Mouse (Mus musculus) CH12.LX (cell line): Measurements from ENCODE around the gene Sfta2. TPM values are rescaled to one million over a fixed set of nuclear protein-coding genes. Genes with fewer than 3 reads are reported as not detected.

ENCODE experiments used
- DNase-seq: peaks from one replicate; pipeline ENCODE4 v3.0.0-alpha.2; 2013; ENCODE audit errors: extremely low read depth
- H3K27ac ChIP-seq: 2 replicates; pipeline ENCODE4 v1.5.1; 2012; ENCODE audit warnings: low read depth, mild to moderate bottlenecking, control low read depth, moderate library complexity; ENCODE audit not compliant: insufficient read depth
- H3K27me3 ChIP-seq: replicated peaks from 2 replicates; pipeline ENCODE3; 2012; ENCODE audit warnings: inconsistent platforms
- H3K36me3 ChIP-seq, 2 experiments: replicated peaks in 1 of 2; 2 replicates each; pipeline versions ENCODE3 to v1.6.1; 2012; ENCODE audit warnings: inconsistent platforms in 1 of 2, low read length in 1 of 2, mild to moderate bottlenecking in 1 of 2, mixed read lengths in 1 of 2, moderate library complexity in 1 of 2; ENCODE audit not compliant: control insufficient read depth in 1 of 2, insufficient read depth in 1 of 2
- H3K4me1 ChIP-seq, 2 experiments: 2 replicates each; pipeline ENCODE4 v1.6.1; 2012; ENCODE audit warnings: inconsistent platforms in 1 of 2, moderate library complexity in 1 of 2; ENCODE audit not compliant: insufficient read depth in 2 of 2, control insufficient read depth in 1 of 2
- H3K4me2 ChIP-seq: 2 replicates; pipeline ENCODE4 v1.6.1; 2012; ENCODE audit warnings: low read depth, mild to moderate bottlenecking, control low read depth; ENCODE audit not compliant: poor library complexity, insufficient read depth, severe bottlenecking
- H3K4me3 ChIP-seq, 3 experiments: fragments of 150-350 bp in 1 of 3; sonication (generic) in 1 of 3; replicated peaks in 1 of 3; 2 replicates each; pipeline versions ENCODE3 to v1.5.1; 2011 to 2012; ENCODE audit warnings: low read depth in 2 of 3, low read length in 2 of 3, mild to moderate bottlenecking in 2 of 3, moderate library complexity in 2 of 3, control low read depth in 1 of 3, improper control_type of control experiment in 1 of 3, inconsistent platforms in 1 of 3, mixed read lengths in 1 of 3; ENCODE audit not compliant: poor library complexity in 1 of 3
- H3K79me2 ChIP-seq: replicated peaks from 2 replicates; pipeline ENCODE4 v1.6.1; 2012; ENCODE audit warnings: mild to moderate bottlenecking, moderate library complexity; ENCODE audit not compliant: control insufficient read depth, poor library complexity, insufficient read depth, severe bottlenecking; ENCODE audit errors: extremely low read depth
- H3K9ac ChIP-seq: 2 replicates; pipeline ENCODE4 v1.6.1; 2012; ENCODE audit warnings: low read depth, mild to moderate bottlenecking, control low read depth, moderate library complexity; ENCODE audit not compliant: insufficient read depth
- H3K9me3 ChIP-seq: replicated peaks from 2 replicates; pipeline ENCODE3; 2012; ENCODE audit warnings: low read length, inconsistent platforms, mixed read lengths
- CHD1 ChIP-seq: IDR thresholded peaks from 2 replicates; pipeline ENCODE4 v1.6.1; 2012; ENCODE audit warnings: low read depth, low read length, improper control_type of control experiment, inconsistent platforms
- CHD2 ChIP-seq: IDR thresholded peaks from 2 replicates; pipeline ENCODE4 v1.6.1; 2011; ENCODE audit warnings: low read length, improper control_type of control experiment
- CTCF ChIP-seq, 2 experiments: IDR thresholded peaks in 1 of 2; conservative IDR thresholded peaks in 1 of 2; 2 replicates each; pipeline ENCODE4 v1.5.1; 2011 to 2012; ENCODE audit warnings: low read depth in 2 of 2, low read length in 2 of 2, improper control_type of control experiment in 1 of 2, inconsistent platforms in 1 of 2, mild to moderate bottlenecking in 1 of 2, moderate library complexity in 1 of 2
- E2F4 ChIP-seq: IDR thresholded peaks from 2 replicates; pipeline ENCODE4 v1.6.1; 2011; ENCODE audit warnings: low read depth, low read length, improper control_type of control experiment; ENCODE audit not compliant: insufficient replicate concordance
- EP300 ChIP-seq: IDR thresholded peaks from 2 replicates; pipeline ENCODE4 v1.6.1; 2011; ENCODE audit warnings: low read length, improper control_type of control experiment
- ETS1 ChIP-seq: conservative IDR thresholded peaks from 2 replicates; pipeline ENCODE4 v1.6.1; 2012; ENCODE audit warnings: low read depth, mild to moderate bottlenecking, inconsistent platforms, low read length, improper control_type of control experiment, moderate library complexity
- GABPA ChIP-seq: IDR thresholded peaks from 2 replicates; pipeline ENCODE4 v1.6.1; 2012; ENCODE audit warnings: low read depth, low read length, improper control_type of control experiment, inconsistent platforms; ENCODE audit not compliant: insufficient replicate concordance
- HCFC1 ChIP-seq: IDR thresholded peaks from 2 replicates; pipeline ENCODE4 v1.6.1; 2012; ENCODE audit warnings: low read depth, mild to moderate bottlenecking, inconsistent platforms, low read length, improper control_type of control experiment
- IRF4 ChIP-seq: IDR thresholded peaks from 2 replicates; pipeline ENCODE4 v1.6.1; 2014; ENCODE audit warnings: low read depth, mild to moderate bottlenecking, inconsistent platforms, low read length, improper control_type of control experiment
- JUN ChIP-seq: IDR thresholded peaks from 2 replicates; pipeline ENCODE4 v1.6.1; 2011; ENCODE audit warnings: low read depth, mild to moderate bottlenecking, low read length, improper control_type of control experiment, moderate library complexity; ENCODE audit not compliant: insufficient read depth
- MAZ ChIP-seq: IDR thresholded peaks from 2 replicates; pipeline ENCODE4 v1.6.1; 2012; ENCODE audit warnings: low read depth, mild to moderate bottlenecking, inconsistent platforms, low read length, improper control_type of control experiment, moderate library complexity
- MXI1 ChIP-seq: IDR thresholded peaks from 2 replicates; pipeline ENCODE4 v1.6.1; 2011; ENCODE audit warnings: mild to moderate bottlenecking, low read depth, low read length, improper control_type of control experiment
- MYC ChIP-seq: IDR thresholded peaks from 2 replicates; pipeline ENCODE4 v1.6.1; 2011; ENCODE audit warnings: low read depth, mild to moderate bottlenecking, improper control_type of control experiment, low read length
- NRF1 ChIP-seq: IDR thresholded peaks from 2 replicates; pipeline ENCODE4 v1.6.1; 2014; ENCODE audit warnings: low read depth, mild to moderate bottlenecking, inconsistent platforms, low read length, improper control_type of control experiment, moderate library complexity
- POLR2A ChIP-seq: IDR thresholded peaks from 2 replicates; pipeline ENCODE4 v1.6.1; 2011; ENCODE audit warnings: low read depth, mild to moderate bottlenecking, improper control_type of control experiment, low read length
- RAD21 ChIP-seq: IDR thresholded peaks from 2 replicates; pipeline ENCODE4 v1.6.1; 2011; ENCODE audit warnings: low read depth, mild to moderate bottlenecking, low read length, improper control_type of control experiment, moderate library complexity
- SMC3 ChIP-seq: IDR thresholded peaks from 2 replicates; pipeline ENCODE4 v1.6.1; 2011; ENCODE audit warnings: low read depth, low read length, improper control_type of control experiment
- UBTF ChIP-seq: IDR thresholded peaks from 2 replicates; pipeline ENCODE4 v1.6.1; 2012; ENCODE audit warnings: low read depth, mild to moderate bottlenecking, inconsistent platforms, low read length, improper control_type of control experiment, moderate library complexity
- USF1 ChIP-seq: IDR thresholded peaks from 2 replicates; pipeline ENCODE4 v1.6.1; 2014; ENCODE audit warnings: low read depth, mild to moderate bottlenecking, inconsistent platforms, low read length, improper control_type of control experiment
- USF2 ChIP-seq: conservative IDR thresholded peaks from 2 replicates; pipeline ENCODE4 v1.6.1; 2011; ENCODE audit warnings: low read depth, low read length, improper control_type of control experiment
- ZNF384 ChIP-seq: IDR thresholded peaks from 2 replicates; pipeline ENCODE4 v1.6.1; 2012; ENCODE audit warnings: low read depth, low read length, improper control_type of control experiment, inconsistent platforms
- dilution Hi-C: fragments of 300-500 bp; cut with MboI; formaldehyde crosslinking; loops from 2 replicates; pipeline ENCODE4 v1.14.3; 2020; ENCODE audit warnings: low sequenced_read_pairs; ENCODE audit not compliant: extremely low pct_unique_long_range_greater_than_20kb, extremely low pct_ligation_motif_present
- in situ Hi-C: fragments of 300-500 bp; cut with MboI; formaldehyde crosslinking; loops from 3 replicates; pipeline ENCODE4 v1.14.3; 2019; ENCODE audit warnings: low sequenced_read_pairs, low pct_ligation_motif_present, low pct_unique_long_range_greater_than_20kb, mixed read lengths
- polyA plus RNA-seq: library from polyadenylated mRNA; unstranded; fragments of >175 nt; gene quantifications from 2 replicates; pipeline ENCODE4 v1.2.1, GENCODE M21; 2012; ENCODE audit warnings: low read depth; ENCODE audit not compliant: insufficient read length
- total RNA-seq, 2 experiments: library from RNA; depleted of rRNA; stranded (reverse); fragments of 300-350 nt in 1 of 2; fragments of >200 nt in 1 of 2; gene quantifications; 2 replicates each; pipeline ENCODE4 v1.2.3; 2012 to 2014

Sfta2 gene
- total and polyA plus RNA-seq, 3 experiments = not detected

DNA sequence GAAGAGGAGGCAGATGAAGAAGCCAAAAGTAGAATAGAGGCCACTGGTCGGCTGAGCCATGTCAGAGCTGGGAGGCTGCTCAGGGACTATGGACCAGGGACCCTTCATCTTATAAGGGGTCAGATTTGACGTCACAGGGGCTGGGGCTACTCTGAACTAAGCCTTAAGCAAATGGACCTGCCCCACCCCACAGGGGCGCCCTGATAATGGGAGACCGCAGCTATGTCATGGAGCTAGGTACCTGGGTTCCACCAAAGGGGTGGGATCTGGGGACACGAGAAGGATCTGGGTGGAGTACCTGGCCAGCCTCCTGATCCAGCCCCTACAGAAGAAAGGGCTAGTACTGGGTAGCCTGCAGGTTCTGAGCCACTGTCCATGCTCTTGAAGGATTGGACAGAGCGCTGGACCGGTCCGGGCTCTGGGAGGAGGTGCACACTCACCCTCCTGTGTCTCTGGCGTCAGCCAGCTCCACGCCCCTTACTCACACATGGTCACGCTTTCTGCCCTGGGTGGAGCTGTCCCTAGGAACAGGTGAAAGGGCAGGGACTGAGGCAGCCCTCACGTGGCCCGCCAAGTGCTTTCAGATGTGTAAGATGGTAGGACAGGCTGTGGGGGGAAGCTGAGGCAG, 42.4 kb downstream of the Sfta2 start, which contains the start of gene Mucl3:
Mucl3 (minus strand) TSS at position 87 of the 628 bp plus-strand sequence.
- peaks cover 0 to 4% of the 10 kb centered on the region in 2 experiments; a peak in 3 of 4 replicates for H3K4me1 ChIP-seq
- H3K27me3 ChIP-seq = peaks cover 41% of the 10 kb centered on the region
- no peak within 1 kb of the TSS for H3K4me2 ChIP-seq
- dilution Hi-C loops = no loop called here
- H3K36me3 ChIP-seq = no peaks in the 10 kb centered on the region
- no peak for DNase-seq
- H3K4me3 ChIP-seq = no peak within 1 kb of the TSS
- TF ChIP-seq ZNF384 (no peak), SMC3 (no peak), HCFC1 (no peak), EP300 (no peak), UBTF (no peak), ETS1 (no peak), USF2 (no peak), E2F4 (no peak), IRF4 (no peak), MAZ (no peak), CTCF (conservative IDR thresholded peaks at IDR 0.05 in 1 of 2, IDR thresholded peaks at IDR 0.05 in 1 of 2; ENCODE audit: low read depth in 2 of 2, low read length in 2 of 2) (no peak), GABPA (no peak), JUN (no peak), POLR2A (no peak), MYC (no peak), CHD2 (no peak)
- H3K9me3 ChIP-seq = no peaks in the 10 kb centered on the region
- no peak within 1 kb of the TSS for H3K9ac ChIP-seq
- H3K79me2 ChIP-seq = no peaks in the 10 kb centered on the region
- H3K27ac ChIP-seq = no peak within 1 kb of the TSS
- in situ Hi-C loops = no loop called here

DNA sequence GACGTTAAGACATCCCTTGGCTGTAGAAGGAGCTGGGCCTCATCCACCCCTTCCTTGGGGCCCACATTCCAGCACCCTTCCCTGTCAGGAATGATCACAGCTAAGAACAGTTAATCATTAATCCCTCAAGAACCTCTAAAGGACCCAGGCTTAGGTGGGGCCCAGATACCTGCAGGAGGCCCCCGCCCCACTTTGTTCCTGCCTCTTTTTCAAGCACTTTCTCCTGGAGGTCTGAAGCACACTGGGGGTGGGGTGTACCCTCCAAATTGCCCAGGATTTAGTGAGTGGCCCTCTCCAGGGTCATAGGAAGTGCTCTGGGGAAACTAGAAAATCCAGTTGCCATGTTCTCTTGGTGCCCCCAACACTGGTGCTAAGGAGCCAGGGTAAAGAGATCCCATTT, 48.1 kb downstream of the Sfta2 start:
- TF ChIP-seq USF1 (no peak), MXI1 (no peak), NRF1 (no peak), CHD1 (no peak), ETS1 (no peak), RAD21 (no peak)
- in situ Hi-C loops = no loop called here
- DNase-seq = no peak
- H3K9ac ChIP-seq = no peak overlapping the region
- no peaks in the 10 kb centered on the region for H3K9me3 ChIP-seq
- H3K27me3 ChIP-seq = peaks cover 33% of the 10 kb centered on the region
- dilution Hi-C loops = no loop called here
- H3K27ac ChIP-seq = no peak overlapping the region
- H3K36me3 ChIP-seq = peaks cover under 1 to 8% of the 10 kb centered on the region in 2 experiments
- H3K79me2 ChIP-seq = no peaks in the 10 kb centered on the region
- H3K4me2 ChIP-seq = no peak overlapping the region
- no peak overlapping the region for H3K4me3 ChIP-seq
- H3K4me1 ChIP-seq = no peaks in the 10 kb centered on the region
